Mouse (Mus musculus): ENCODE measurements around the gene Dkk3. TPM values are rescaled to one million over a fixed set of nuclear protein-coding genes. Genes with fewer than 3 reads are reported as not detected.
"Not testable (repeated sequence)": the region's sequence is repeated elsewhere in the genome, so short reads cannot be mapped to it uniquely, and the experiment has no call there.

Dkk3 gene
- total RNA-seq, 2 experiments from 2014 or later: 44.1 to 77.0 TPM

GRCm38 (mm10) chr7:112172669-112173068, 13.8 kb upstream of the Dkk3 start:
- DNase-seq: no peak
- intact Hi-C loops (cut with DNase I): no loop called here

DNA sequence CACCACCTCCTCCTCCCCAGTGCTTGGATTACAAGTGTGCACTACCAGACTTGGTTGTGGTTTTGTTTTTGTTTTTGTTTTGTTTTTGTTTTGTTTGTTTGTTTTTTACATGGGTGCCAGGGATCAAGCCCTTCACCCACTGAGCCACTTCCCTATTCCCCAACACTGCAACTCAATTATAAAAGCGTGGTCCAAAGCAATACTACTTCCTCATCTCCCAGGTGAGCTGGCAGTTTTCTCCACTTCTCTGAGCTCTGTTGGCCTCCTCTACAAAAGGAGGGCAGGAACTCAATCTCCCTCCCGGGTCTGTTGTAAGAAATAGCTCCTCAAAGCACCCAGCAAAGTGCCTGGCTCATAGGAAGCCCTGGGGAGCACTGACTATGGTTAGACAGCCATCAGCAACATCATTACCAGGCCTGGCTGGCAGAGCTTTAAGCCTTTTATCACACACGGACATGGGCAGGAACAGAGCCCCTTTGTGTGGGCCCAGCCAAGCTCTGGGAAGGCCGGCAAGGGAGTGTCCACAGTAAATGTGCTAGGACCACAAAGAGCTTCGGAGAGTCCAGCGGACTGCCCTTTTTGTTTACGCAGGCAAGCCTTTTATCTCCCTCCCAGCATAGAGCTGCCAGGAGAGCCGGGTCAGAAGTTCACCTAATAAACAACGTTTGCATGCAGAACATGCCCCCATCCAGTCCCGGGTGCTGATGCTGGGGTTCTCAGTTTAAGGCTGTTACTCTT, 11.3 kb upstream of the Dkk3 start:
- intact Hi-C loops (cut with DNase I): no loop called here
- no peak for DNase-seq

- intact Hi-C loops (cut with DNase I): no loop called here
- DNase-seq: no peak
Observed at GRCm38 (mm10) chr7:112165593-112165992, 6.7 kb upstream of the Dkk3 start.

GRCm38 (mm10) chr7:112165032-112165431, 6.2 kb upstream of the Dkk3 start:
- intact Hi-C loops (cut with DNase I); DNase-seq: not testable (repeated sequence)

- intact Hi-C loops (cut with DNase I): no loop called here
- DNase-seq: no peak
Observed at GRCm38 (mm10) chr7:112164430-112164829, 5.6 kb upstream of the Dkk3 start.

DNA sequence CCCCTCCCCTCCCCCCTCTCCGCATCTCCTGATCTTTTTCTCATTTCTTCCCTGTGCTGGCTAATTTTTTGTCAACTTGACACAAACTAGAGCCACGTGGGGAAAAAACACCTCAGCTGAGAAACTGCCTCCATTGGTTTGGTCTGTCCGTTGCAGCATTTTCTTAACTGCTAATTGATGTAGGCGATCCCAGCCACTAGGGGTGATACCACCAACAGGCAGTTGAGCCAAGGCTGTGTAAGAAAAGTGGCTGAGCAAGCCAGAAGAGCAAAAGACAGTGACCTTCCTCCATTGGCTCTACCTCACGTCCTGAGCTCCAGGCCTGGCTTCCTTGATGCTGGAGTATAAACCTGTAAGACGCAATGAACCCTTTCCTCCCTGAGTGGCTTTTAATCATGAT, 978 bp upstream of the Dkk3 start:
- DNase-seq: no peak
- intact Hi-C loops (cut with DNase I): no loop called here

DNA sequence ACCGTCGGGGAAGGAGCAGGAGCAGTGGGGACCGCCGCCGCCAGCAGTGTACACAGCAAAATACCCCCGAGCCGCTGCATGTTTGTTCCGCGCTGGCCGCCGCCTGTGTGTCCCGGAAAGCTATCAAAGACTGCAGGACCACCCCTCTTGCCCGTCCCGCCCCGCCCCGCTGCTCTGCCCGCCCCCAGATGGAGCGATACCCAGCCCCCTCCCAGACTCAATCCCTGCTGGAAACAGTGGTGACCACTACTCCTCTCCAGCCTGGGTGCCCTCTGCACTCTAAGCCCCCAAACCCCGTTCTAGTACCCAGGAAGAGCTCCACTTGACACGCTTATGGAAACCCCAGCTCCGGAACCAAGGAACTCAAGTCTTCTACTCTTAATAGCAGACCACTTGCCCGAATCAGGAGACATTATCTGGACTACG, 528 bp downstream of the Dkk3 start:
- peak; percentile 41 to 47 for DNase-seq
- intact Hi-C loops (cut with DNase I): no loop called here

DNA sequence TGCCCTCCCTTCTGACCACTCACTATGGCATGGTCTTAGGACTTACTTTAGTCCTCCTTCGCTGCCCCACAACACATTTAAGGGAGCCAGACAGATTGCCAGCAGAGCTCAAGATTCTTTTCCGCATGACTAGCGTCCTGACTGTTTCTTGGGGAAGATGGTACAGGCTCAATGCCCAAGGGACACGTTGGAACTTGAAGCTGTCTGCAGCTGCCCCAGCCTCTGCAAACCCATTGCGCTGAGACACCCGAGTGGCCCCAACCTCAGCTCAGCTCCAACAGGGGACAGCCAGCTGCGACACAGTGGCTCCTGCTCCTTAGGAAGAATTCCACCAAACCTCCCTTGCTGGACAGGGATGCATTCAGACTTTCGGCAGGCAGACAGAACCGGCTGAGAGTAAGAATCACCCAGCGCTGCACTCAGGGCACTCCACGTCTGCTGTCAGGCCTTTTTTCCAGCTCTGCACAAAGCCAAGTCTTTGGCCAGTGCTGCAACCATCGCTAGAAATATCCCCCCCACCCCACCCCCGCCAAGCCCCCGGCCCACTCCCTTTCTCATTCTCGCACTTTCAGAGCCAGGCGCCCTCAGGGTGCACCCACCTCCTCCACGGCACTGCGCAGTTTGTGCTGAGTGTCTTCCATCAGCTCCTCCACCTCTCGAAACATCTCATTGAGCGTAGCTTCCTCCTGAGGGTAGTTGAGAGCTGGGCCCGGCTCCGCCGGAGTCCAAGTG, 1.1 kb downstream of the Dkk3 start:
- DNase-seq: no peak
- intact Hi-C loops (cut with DNase I): no loop called here

GRCm38 (mm10) chr7:112155194-112155593, 3.7 kb downstream of the Dkk3 start:
- intact Hi-C loops (cut with DNase I): no loop called here
- DNase-seq: peak in 1 of 2 experiments; percentile 40

- no peak for DNase-seq
- intact Hi-C loops (cut with DNase I): no loop called here
Observed at GRCm38 (mm10) chr7:112154445-112154844, 4.4 kb downstream of the Dkk3 start.

DNA sequence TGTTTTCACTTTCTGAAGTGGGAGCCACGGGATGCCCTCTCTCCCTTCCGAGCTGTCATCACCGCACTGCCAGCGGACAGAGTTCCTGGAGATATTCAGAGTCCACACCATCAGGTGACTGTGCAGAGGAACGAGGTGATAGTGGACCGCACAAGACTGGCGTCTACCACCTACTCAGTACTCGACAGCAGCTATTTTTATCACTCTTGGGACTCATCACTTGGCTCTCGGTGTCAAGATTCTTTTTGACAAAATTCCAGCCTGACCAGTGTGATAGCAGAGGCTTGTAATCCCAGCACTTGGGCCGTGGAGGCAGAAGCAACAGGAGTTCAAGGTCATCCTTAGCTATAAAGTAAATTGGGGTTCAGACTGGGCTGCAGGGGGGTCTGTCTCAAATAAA, 9.7 kb downstream of the Dkk3 start:
- intact Hi-C loops (cut with DNase I): no loop called here
- no peak for DNase-seq

GRCm38 (mm10) chr7:112147979-112148378, 10.9 kb downstream of the Dkk3 start:
- intact Hi-C loops (cut with DNase I): no loop called here
- DNase-seq: peak; percentile 67 to 70

GRCm38 (mm10) chr7:112144646-112145179, 14.1 kb downstream of the Dkk3 start:
- DNase-seq: no peak
- intact Hi-C loops (cut with DNase I): no loop called here

- intact Hi-C loops (cut with DNase I): no loop called here
- DNase-seq: no peak
Observed at GRCm38 (mm10) chr7:112143978-112144377, 14.9 kb downstream of the Dkk3 start.

DNA sequence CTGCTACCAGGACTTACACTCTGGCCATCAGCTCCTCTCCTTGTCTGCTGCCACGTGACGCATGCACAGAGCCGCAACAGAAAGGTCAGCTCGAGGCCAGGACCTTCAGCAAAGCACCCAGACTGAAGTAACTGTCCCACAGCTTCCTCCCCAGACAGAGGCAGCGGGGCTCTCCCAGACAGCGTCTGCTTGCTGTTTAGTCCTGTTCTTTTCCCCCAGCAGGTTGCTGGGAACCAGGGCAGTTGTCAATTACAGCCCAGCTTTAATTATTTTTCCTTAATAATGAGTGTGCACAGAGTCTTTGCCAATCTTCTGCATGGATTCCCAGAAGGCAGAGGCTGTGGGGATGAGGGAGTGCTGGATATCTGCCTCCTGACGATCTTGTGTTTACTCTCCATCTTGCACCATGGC, 15.8 kb downstream of the Dkk3 start:
- intact Hi-C loops (cut with DNase I): no loop called here
- no peak for DNase-seq

GRCm38 (mm10) chr7:112142616-112143015, 16.2 kb downstream of the Dkk3 start:
- intact Hi-C loops (cut with DNase I): no loop called here

GRCm38 (mm10) chr7:112140725-112141124, 18.1 kb downstream of the Dkk3 start:
- intact Hi-C loops (cut with DNase I): no loop called here
- no peak for DNase-seq

More at GRCm38 (mm10) chr7:112142616-112143015, 16.2 kb downstream of the Dkk3 start:
- no peak for DNase-seq

GRCm38 (mm10) chr7:112138509-112139405, 20.1 kb downstream of the Dkk3 start:
- peak; percentile 55 to 60 for DNase-seq
- intact Hi-C loops (cut with DNase I): no loop called here

GRCm38 (mm10) chr7:112138168-112138508, 20.7 kb downstream of the Dkk3 start:
- intact Hi-C loops (cut with DNase I): no loop called here
- no peak for DNase-seq

- no peak for DNase-seq
- intact Hi-C loops (cut with DNase I): no loop called here
Observed at GRCm38 (mm10) chr7:112136537-112136936, 22.3 kb downstream of the Dkk3 start.

DNA sequence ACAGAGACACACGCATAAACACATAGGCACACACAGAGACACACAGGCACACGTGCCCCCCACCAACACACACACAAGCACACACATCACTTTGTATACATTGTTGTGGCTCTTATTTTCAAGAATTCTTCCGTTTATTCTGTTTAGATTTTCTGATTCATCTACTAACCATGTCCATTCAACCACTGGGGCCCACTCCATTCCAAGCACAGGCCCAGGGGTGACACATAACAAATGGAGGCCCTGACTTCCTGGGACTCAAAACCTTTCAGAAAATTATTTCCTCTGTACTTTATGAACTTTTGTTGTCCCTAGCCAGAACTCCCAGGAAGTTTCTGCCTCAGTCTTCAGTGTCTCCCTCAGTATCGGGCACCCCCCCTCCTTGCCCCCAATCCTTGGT, 23.7 kb downstream of the Dkk3 start:
- no peak for DNase-seq
- intact Hi-C loops (cut with DNase I): no loop called here

Measured in heart, postnatal 10 days (tissue).